Mouse (Mus musculus) neutrophil, adult 65 days (primary cell): Measurements from ENCODE around the gene Tbc1d13. TPM values are rescaled to one million over a fixed set of nuclear protein-coding genes. Genes with fewer than 3 reads are reported as not detected.

Source experiments
- total RNA-seq: library from RNA; stranded (reverse); gene quantifications from 2 replicates; pipeline ENCODE4 v1.2.4, GENCODE M21; 2023

Tbc1d13 gene
- total RNA-seq, result 41.9 and 47.4 TPM in 2 replicates

DNA sequence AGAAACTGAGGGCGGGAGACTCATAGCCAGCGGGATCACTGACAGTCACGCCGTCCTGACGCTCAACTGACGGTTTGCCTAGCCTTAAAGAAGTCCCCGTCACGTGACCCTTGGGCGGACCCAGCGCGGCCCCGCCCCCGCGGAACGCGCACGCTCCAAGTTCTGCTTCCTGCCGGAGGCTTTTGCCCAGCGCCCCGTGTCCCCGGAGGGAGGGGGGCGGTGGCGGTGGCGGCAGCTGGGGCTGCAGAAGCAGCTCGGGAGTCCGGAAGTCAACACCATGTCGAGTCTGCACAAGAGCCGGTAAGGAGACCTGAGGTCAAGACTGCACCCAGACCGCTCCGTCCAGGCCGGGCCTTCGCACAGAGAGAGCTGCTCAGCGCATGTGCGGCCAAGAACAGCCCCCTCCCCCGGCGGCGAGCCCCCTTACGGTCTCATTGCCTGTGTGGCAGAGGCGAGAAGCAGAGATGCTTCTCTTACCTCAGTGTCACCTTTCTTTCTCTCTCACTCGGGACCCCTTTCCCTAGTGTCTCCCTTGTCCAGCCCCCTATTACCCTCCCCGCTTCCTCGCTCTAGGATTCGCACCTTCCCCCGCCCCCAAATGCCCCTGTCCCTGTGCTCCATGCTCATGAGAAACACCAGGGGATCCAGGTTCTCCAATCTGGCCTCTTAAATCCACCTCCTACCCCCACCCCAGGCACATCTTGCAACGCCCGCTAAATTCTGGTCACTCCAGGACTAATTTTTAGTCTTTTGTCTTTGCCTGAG is at the start of gene Tbc1d13:
Gene Tbc1d13, plus strand, starts transcription at position 134 of the 765 bp plus-strand sequence.

DNA sequence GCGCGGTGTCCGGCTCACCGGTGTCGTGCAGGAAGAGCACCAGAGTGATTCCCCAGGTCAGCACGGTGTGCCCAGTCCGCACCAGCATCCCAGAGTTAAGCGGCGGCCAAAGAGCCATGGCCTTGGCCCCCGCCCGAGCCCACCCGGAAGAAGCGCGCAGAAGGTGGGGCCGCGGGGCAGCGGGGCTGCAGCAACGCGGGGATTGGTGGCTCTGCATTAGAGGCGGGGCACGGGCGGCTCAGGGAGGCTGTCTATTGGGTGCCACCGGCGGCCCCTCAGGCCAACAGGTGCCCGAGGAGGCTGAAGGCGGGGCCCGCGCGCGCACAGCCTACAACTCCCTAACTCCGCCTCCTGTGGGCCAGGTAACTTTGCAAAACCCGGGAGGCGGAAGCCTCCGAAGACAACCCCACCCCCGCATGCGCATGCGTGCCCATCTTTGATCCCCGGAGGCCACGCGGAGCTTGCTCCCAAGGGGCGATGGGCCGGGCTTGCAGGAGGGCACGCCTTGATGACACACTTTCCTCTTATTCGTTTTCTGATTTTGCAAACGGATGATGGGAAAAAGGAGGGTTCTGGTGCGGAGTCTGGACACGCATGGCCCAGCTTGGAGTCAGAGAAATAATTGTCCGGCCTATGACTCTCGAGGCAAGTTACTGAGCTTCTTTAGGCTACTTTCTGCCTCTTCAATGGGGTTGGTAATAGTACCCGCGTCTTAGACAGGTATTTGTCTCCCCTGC is 39.9 kb upstream of the Tbc1d13 start, which contains the start of gene Zdhhc12:
Gene Zdhhc12, minus strand, starts transcription at position 178 of the 737 bp plus-strand sequence.

DNA sequence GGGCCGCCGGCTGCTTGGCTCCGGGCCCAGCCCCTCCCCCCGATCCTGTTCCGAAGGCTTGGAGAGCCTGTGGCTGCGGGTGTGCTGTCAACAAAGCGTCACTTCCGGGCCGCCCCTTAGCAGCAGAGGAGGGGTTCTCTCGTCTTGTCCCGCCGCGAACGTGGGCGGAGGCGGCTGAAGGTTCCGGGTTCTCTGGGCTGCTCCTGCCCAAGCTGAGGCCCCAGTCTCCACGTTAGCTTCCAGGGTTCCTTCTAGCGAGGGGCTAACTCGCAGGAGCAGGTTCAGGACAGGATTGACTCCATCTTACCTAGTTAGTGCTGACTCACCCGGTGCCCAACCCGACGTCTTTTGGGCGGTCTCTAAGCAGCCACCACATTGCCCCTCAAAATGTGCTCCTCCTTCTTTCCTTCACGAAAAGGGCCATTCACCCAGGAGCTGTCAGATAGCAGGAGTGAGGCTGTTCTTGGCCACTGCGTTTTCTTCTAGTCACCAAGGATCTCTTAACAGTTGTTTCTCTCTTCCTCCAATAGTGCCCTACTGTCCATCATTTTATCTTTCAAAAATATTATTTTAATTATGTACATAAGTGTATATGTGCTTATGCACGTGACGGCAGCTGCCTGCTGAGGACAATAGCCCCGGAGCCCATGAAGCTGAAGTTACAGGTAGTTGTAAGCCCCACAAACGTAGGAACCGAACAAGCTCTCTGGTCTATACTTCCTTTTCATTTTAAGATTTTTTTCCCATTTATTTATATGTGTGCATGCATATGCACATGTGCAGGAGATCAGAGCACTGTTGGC is 8.9 kb upstream of the Tbc1d13 start, which contains the start of gene Zer1:
Gene Zer1, minus strand, starts transcription at position 114 of the 803 bp plus-strand sequence.

DNA sequence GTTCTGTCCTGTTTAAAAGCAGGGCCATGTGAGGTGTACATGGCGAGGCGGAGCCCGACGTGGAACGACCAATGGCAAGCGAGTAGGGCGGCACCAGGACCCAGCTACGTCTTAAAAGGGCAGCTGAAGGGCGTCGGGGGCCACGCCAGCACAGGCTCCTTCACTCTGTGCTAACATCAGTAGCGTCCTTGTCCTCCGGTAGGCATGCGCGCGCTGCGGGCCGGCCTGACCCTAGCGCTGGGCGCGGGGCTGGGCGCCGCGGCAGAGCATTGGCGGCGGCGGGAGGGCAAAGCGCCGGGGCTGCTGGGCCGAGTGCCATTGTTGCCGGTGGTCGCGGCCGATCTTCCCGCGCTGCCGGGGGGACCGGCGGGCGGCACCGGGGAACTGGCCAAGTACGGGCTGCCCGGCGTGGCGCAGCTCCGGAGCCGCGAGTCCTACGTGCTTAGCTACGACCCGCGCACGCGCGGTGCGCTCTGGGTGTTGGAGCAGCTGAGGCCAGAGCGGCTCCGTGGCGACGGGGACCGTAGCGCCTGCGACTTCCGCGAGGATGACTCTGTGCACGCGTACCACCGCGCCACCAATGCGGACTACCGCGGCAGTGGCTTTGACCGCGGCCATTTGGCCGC is 37.9 kb downstream of the Tbc1d13 start, which contains the start of gene Endog:
Gene Endog, plus strand, starts transcription at position 123 of the 626 bp plus-strand sequence.

DNA sequence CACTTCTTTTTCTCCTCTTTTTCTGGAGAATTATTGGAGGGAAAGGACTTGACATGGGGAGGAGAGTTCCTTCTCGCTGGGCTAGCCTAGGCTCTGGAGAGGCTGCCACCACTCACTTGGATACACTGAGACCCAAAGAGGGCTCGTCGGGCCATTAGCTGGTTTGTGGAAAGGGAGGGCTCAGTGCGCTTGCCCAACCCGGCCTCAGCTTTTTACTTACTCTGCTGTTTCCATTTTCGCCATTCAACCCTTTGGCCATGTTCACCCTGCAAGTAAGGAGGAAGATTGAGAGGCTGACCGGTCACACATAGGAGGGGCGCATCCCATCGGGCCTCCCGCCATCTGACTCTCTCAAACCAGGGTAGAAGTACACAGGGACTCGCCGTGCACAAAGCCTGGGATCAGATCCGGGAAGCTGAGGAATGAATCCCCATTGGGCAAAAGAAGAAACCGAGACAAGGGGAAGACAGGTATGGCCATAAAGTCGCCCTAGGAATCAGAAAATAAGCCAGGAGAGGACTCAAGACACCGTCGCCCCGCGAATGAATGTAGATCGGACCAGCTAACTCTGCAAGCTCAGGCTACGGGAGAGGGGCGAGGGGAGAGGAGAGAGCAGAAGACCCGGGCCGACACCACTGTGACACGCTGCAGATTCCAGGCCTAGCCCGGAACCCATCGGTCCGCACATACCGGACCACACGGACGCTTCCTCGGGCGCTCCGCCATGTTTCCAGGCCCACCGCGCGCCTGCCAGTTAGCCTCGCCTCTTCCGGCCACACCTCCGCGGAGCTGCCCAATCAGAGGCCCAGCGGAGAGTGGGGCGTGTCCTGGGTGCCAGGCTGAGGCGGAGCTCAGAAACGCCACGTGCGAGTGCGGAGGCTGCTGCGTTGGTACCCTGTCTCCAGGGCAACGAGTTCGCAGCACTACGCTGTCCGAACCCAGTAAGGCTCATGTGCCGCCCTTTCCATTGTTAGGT is 44.4 kb downstream of the Tbc1d13 start, which contains the start of gene Spout1:
Gene Spout1, minus strand, starts transcription at position 760 of the 976 bp plus-strand sequence.

Other genes with a start within 250 kb of the Tbc1d13 start
- gene Odf2, start 244.5 kb upstream of the Tbc1d13 start, total RNA-seq, result 88.1 and 137 TPM in 2 replicates
- gene Gle1, start 198.3 kb upstream of the Tbc1d13 start, total RNA-seq, result 43.2 and 46.6 TPM in 2 replicates
- 193 and 270 TPM in 2 replicates for gene Sptan1, start 168.2 kb upstream of the Tbc1d13 start, total RNA-seq
- 1.5 and 1.6 TPM in 2 replicates for gene Wdr34, start 84.9 kb upstream of the Tbc1d13 start, total RNA-seq
- 91.9 and 105 TPM in 2 replicates for gene Set, start 76.4 kb upstream of the Tbc1d13 start, total RNA-seq
- 3.2 and 5.1 TPM in 2 replicates for gene Pkn3, start 56.1 kb upstream of the Tbc1d13 start, total RNA-seq
- gene Zdhhc12, start 40.1 kb upstream of the Tbc1d13 start, total RNA-seq, result 4.1 and 8.7 TPM in 2 replicates
- 38.4 and 49.2 TPM in 2 replicates for gene Zer1, start 9.2 kb upstream of the Tbc1d13 start, total RNA-seq
- gene Endog, start 37.7 kb downstream of the Tbc1d13 start, total RNA-seq, result 2.8 and 3.4 TPM in 2 replicates
- 6.7 and 7.5 TPM in 2 replicates for gene Spout1, start 44.7 kb downstream of the Tbc1d13 start, total RNA-seq
- 1.7 and 2.7 TPM in 2 replicates for gene Kyat1, start 72.1 kb downstream of the Tbc1d13 start, total RNA-seq
- gene Lrrc8a, start 104.0 kb downstream of the Tbc1d13 start, total RNA-seq, result 20.1 and 24.6 TPM in 2 replicates
- 0.19 TPM in 1 of 2 replicates, not detected in the other for gene Gm28035, start 106.8 kb downstream of the Tbc1d13 start, total RNA-seq
- 1.8 and 2.8 TPM in 2 replicates for gene Phyhd1, start 132.5 kb downstream of the Tbc1d13 start, total RNA-seq
- gene Gm28038, start 147.3 kb downstream of the Tbc1d13 start, total RNA-seq, result not detected in 2 replicates
- gene Dolk, start 152.6 kb downstream of the Tbc1d13 start, total RNA-seq, result 6.6 and 8.6 TPM in 2 replicates
- 17.5 and 23.0 TPM in 2 replicates for gene Nup188, start 152.7 kb downstream of the Tbc1d13 start, total RNA-seq
- gene Sh3glb2, start 225.6 kb downstream of the Tbc1d13 start, total RNA-seq, result 14.6 and 14.7 TPM in 2 replicates
- 3.9 and 4.6 TPM in 2 replicates for gene Miga2, start 230.5 kb downstream of the Tbc1d13 start, total RNA-seq